Mouse (Mus musculus) right cerebral cortex, postnatal 14 days (tissue): ENCODE data around the gene Zfp606.

ENCODE experiments used
- DNase-seq: peaks from one replicate; pipeline ENCODE4 v3.0.0; 2022

The Zfp606 gene

DNA sequence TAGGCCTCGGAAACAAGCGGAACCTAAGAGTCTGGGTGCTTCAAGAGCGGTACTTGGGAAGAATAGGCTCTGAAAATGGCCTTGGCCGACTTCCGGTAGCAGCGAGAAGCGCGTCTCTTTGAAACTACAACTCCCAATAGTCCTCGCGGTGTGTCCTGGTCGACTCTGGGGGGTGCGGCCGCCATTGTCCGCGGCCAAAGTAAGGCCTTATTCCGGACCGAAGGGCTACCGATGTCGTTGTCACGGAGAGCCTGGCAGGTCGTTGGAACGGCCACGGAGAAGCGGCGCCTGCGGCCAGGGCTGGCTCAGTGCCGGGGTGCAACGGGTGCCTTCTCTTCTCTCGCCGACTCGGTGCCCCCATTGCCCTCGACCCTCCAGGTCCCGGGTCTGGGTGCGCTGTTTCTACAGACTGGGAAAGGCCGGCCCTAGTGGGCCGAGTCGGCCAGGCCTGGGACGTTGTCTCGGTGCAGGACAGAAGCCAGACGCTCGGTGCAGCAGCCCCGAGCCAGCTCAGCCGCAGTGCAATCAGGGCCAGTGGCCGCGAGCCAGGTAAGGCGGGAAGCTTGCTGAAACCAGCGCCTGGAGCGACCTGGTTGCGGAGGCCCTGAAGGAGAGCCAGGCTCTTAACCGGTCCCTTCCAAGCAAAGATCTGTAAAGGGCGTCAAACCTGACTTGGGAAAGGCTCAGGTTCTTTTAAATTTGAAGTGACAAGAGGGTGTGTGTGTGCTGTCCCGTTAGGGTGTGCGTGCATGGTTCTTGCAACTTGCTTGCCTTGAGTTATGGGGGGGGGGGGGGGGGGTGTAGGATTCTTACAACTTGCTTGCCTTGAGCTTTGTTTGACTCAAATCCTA, at the start of gene Zfp606:
Gene Zfp606, plus strand, starts transcription at position 136 of the 851 bp plus-strand sequence.
- peak; percentile 82 for DNase-seq

DNA sequence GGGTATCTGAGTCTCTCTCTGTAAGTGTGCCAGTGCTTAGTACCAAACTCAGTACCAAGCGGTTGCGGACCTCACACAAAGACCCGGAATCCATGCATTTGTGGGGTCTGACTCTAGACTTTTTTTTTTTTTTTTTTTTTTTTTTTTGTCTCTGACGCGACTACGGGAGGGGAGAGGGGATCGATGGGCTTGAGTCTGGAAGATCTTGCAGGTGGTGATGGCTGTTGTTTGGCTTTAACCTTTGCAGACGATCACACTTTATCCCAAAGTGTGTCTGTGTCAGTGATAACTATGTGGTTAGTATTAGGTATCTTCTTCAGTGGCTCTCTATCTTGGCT, 885 bp downstream of the Zfp606 start:
- no peak for DNase-seq

DNA sequence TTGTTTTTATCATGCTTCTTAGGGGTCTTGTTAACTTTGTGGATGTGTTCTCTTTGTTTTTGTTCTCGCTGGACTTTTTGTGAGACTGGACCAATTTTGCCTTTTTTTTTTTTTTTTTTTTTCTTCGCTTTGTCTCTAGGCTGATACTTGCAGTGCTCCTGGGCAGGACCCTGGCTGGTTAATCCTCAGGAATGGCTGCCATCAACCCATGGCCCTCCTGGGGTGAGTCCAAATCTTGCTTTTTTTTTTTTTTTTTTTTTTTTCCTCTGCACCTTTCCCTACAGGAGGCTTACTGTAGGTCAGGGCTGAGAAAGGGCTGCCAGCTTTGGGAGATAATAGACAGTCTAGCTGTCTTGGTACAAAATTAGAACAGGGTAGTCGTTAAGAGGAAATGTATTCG, 1.4 kb downstream of the Zfp606 start:
- no peak for DNase-seq

GRCm38 (mm10) chr7:12483771-12484170, 5.7 kb downstream of the Zfp606 start:
- DNase-seq: no peak

- no peak for DNase-seq
Measured at GRCm38 (mm10) chr7:12485956-12486355, 7.9 kb downstream of the Zfp606 start.

- no peak for DNase-seq
Measured at GRCm38 (mm10) chr7:12486691-12487090, 8.6 kb downstream of the Zfp606 start.

DNA sequence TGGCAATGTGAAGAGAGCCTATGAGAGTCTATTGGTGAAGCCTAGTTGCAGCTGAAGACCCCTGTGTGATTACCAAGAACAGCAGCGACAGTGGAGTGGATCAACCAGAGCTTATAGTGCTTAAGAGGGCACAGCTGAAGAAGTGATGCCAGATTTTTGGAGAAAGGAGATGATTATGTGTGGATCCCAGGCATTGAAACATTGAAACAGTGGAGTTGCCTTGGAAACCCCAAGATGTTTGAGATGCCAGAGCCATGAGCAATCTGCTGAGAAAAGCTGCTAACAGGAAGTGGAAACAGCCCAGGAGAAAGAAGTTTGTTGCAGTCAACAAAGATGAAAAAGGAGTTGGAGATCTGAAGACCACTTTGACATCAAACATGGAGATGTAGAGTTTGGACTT, 32.8 kb downstream of the Zfp606 start:
- DNase-seq: no peak

- DNase-seq: no peak
Measured at GRCm38 (mm10) chr7:12512217-12512616, 34.1 kb downstream of the Zfp606 start, which contains the start of gene 2900092C05Rik. 2900092C05Rik (plus strand) TSS chr7:12512517.
